Mouse (Mus musculus) CH12.LX (cell line): ENCODE results near the gene Prdm8. TPM values are rescaled to one million over a fixed set of nuclear protein-coding genes. Genes with fewer than 3 reads are reported as not detected.

ENCODE experiments used
- DNase-seq: peaks from one replicate; pipeline ENCODE4 v3.0.0-alpha.2; 2013; ENCODE audit errors: extremely low read depth
- H3K27ac ChIP-seq: 2 replicates; pipeline ENCODE4 v1.5.1; 2012; ENCODE audit warnings: low read depth, mild to moderate bottlenecking, control low read depth, moderate library complexity; ENCODE audit not compliant: insufficient read depth
- H3K27me3 ChIP-seq: replicated peaks from 2 replicates; pipeline ENCODE3; 2012; ENCODE audit warnings: inconsistent platforms
- H3K36me3 ChIP-seq, 2 experiments: replicated peaks in 1 of 2; 2 replicates each; pipeline versions ENCODE3 to v1.6.1; 2012; ENCODE audit warnings: inconsistent platforms in 1 of 2, low read length in 1 of 2, mild to moderate bottlenecking in 1 of 2, mixed read lengths in 1 of 2, moderate library complexity in 1 of 2; ENCODE audit not compliant: control insufficient read depth in 1 of 2, insufficient read depth in 1 of 2
- H3K4me1 ChIP-seq, 2 experiments: 2 replicates each; pipeline ENCODE4 v1.6.1; 2012; ENCODE audit warnings: inconsistent platforms in 1 of 2, moderate library complexity in 1 of 2; ENCODE audit not compliant: insufficient read depth in 2 of 2, control insufficient read depth in 1 of 2
- H3K4me2 ChIP-seq: 2 replicates; pipeline ENCODE4 v1.6.1; 2012; ENCODE audit warnings: low read depth, mild to moderate bottlenecking, control low read depth; ENCODE audit not compliant: poor library complexity, insufficient read depth, severe bottlenecking
- H3K4me3 ChIP-seq, 3 experiments: fragments of 150-350 bp in 1 of 3; sonication (generic) in 1 of 3; replicated peaks in 1 of 3; 2 replicates each; pipeline versions ENCODE3 to v1.5.1; 2011 to 2012; ENCODE audit warnings: low read depth in 2 of 3, low read length in 2 of 3, mild to moderate bottlenecking in 2 of 3, moderate library complexity in 2 of 3, control low read depth in 1 of 3, improper control_type of control experiment in 1 of 3, inconsistent platforms in 1 of 3, mixed read lengths in 1 of 3; ENCODE audit not compliant: poor library complexity in 1 of 3
- H3K79me2 ChIP-seq: replicated peaks from 2 replicates; pipeline ENCODE4 v1.6.1; 2012; ENCODE audit warnings: mild to moderate bottlenecking, moderate library complexity; ENCODE audit not compliant: control insufficient read depth, poor library complexity, insufficient read depth, severe bottlenecking; ENCODE audit errors: extremely low read depth
- H3K9ac ChIP-seq: 2 replicates; pipeline ENCODE4 v1.6.1; 2012; ENCODE audit warnings: low read depth, mild to moderate bottlenecking, control low read depth, moderate library complexity; ENCODE audit not compliant: insufficient read depth
- H3K9me3 ChIP-seq: replicated peaks from 2 replicates; pipeline ENCODE3; 2012; ENCODE audit warnings: low read length, inconsistent platforms, mixed read lengths
- BHLHE40 ChIP-seq: IDR thresholded peaks from 2 replicates; pipeline ENCODE4 v1.6.1; 2011; ENCODE audit warnings: mild to moderate bottlenecking, low read depth, low read length, improper control_type of control experiment
- CHD2 ChIP-seq: IDR thresholded peaks from 2 replicates; pipeline ENCODE4 v1.6.1; 2011; ENCODE audit warnings: low read length, improper control_type of control experiment
- CTCF ChIP-seq, 2 experiments: IDR thresholded peaks in 1 of 2; conservative IDR thresholded peaks in 1 of 2; 2 replicates each; pipeline ENCODE4 v1.5.1; 2011 to 2012; ENCODE audit warnings: low read depth in 2 of 2, low read length in 2 of 2, improper control_type of control experiment in 1 of 2, inconsistent platforms in 1 of 2, mild to moderate bottlenecking in 1 of 2, moderate library complexity in 1 of 2
- E2F4 ChIP-seq: IDR thresholded peaks from 2 replicates; pipeline ENCODE4 v1.6.1; 2011; ENCODE audit warnings: low read depth, low read length, improper control_type of control experiment; ENCODE audit not compliant: insufficient replicate concordance
- ELF1 ChIP-seq: IDR thresholded peaks from 2 replicates; pipeline ENCODE4 v1.6.1; 2014; ENCODE audit warnings: low read depth, mild to moderate bottlenecking, inconsistent platforms, low read length, improper control_type of control experiment
- EP300 ChIP-seq: IDR thresholded peaks from 2 replicates; pipeline ENCODE4 v1.6.1; 2011; ENCODE audit warnings: low read length, improper control_type of control experiment
- GABPA ChIP-seq: IDR thresholded peaks from 2 replicates; pipeline ENCODE4 v1.6.1; 2012; ENCODE audit warnings: low read depth, low read length, improper control_type of control experiment, inconsistent platforms; ENCODE audit not compliant: insufficient replicate concordance
- MXI1 ChIP-seq: IDR thresholded peaks from 2 replicates; pipeline ENCODE4 v1.6.1; 2011; ENCODE audit warnings: mild to moderate bottlenecking, low read depth, low read length, improper control_type of control experiment
- NRF1 ChIP-seq: IDR thresholded peaks from 2 replicates; pipeline ENCODE4 v1.6.1; 2014; ENCODE audit warnings: low read depth, mild to moderate bottlenecking, inconsistent platforms, low read length, improper control_type of control experiment, moderate library complexity
- RAD21 ChIP-seq: IDR thresholded peaks from 2 replicates; pipeline ENCODE4 v1.6.1; 2011; ENCODE audit warnings: low read depth, mild to moderate bottlenecking, low read length, improper control_type of control experiment, moderate library complexity
- SIN3A ChIP-seq: IDR thresholded peaks from 2 replicates; pipeline ENCODE4 v1.6.1; 2012; ENCODE audit warnings: low read length, improper control_type of control experiment, inconsistent platforms
- TCF12 ChIP-seq: IDR thresholded peaks from 2 replicates; pipeline ENCODE4 v1.6.1; 2014; ENCODE audit warnings: low read depth, mild to moderate bottlenecking, inconsistent platforms, low read length, improper control_type of control experiment
- USF1 ChIP-seq: IDR thresholded peaks from 2 replicates; pipeline ENCODE4 v1.6.1; 2014; ENCODE audit warnings: low read depth, mild to moderate bottlenecking, inconsistent platforms, low read length, improper control_type of control experiment
- USF2 ChIP-seq: conservative IDR thresholded peaks from 2 replicates; pipeline ENCODE4 v1.6.1; 2011; ENCODE audit warnings: low read depth, low read length, improper control_type of control experiment
- ZKSCAN1 ChIP-seq: IDR thresholded peaks from 2 replicates; pipeline ENCODE4 v1.6.1; 2012; ENCODE audit warnings: low read depth, inconsistent platforms, low read length, improper control_type of control experiment, borderline replicate concordance
- ZMIZ1 ChIP-seq: IDR thresholded peaks from 2 replicates; pipeline ENCODE4 v1.6.1; 2012; ENCODE audit warnings: low read depth, mild to moderate bottlenecking, inconsistent platforms, low read length, improper control_type of control experiment
- dilution Hi-C: fragments of 300-500 bp; cut with MboI; formaldehyde crosslinking; loops from 2 replicates; pipeline ENCODE4 v1.14.3; 2020; ENCODE audit warnings: low sequenced_read_pairs; ENCODE audit not compliant: extremely low pct_unique_long_range_greater_than_20kb, extremely low pct_ligation_motif_present
- in situ Hi-C: fragments of 300-500 bp; cut with MboI; formaldehyde crosslinking; loops from 3 replicates; pipeline ENCODE4 v1.14.3; 2019; ENCODE audit warnings: low sequenced_read_pairs, low pct_ligation_motif_present, low pct_unique_long_range_greater_than_20kb, mixed read lengths
- polyA plus RNA-seq: library from polyadenylated mRNA; unstranded; fragments of >175 nt; gene quantifications from 2 replicates; pipeline ENCODE4 v1.2.1, GENCODE M21; 2012; ENCODE audit warnings: low read depth; ENCODE audit not compliant: insufficient read length
- total RNA-seq, 2 experiments: library from RNA; depleted of rRNA; stranded (reverse); fragments of 300-350 nt in 1 of 2; fragments of >200 nt in 1 of 2; gene quantifications; 2 replicates each; pipeline ENCODE4 v1.2.3; 2012 to 2014

Gene Prdm8
- total and polyA plus RNA-seq, 3 experiments: 0.04 to 0.08 (median 0.06) TPM

- H3K27me3 ChIP-seq: peaks cover 31% of the 10 kb centered on the region
- DNase-seq: peak; percentile 21
- no peaks in the 10 kb centered on the region for H3K79me2 ChIP-seq
- in situ Hi-C loops: loop anchor here (25.0 kb wide), 1 partner anchor 249 kb away; no protein-coding TSS in a partner anchor
- H3K36me3 ChIP-seq: no peaks in the 10 kb centered on the region
- peak overlapping the region; percentile 73 for H3K4me2 ChIP-seq
- dilution Hi-C loops: no loop called here
- no peaks in the 10 kb centered on the region for H3K9me3 ChIP-seq
- H3K4me1 ChIP-seq: peaks cover 0 to 3% of the 10 kb centered on the region in 2 experiments; a peak in 1 of 4 replicates
- TF ChIP-seq TCF12 (no peak), MXI1 (0 out of 2 replicates have a peak, but pooled peaks have one; percentile 35), BHLHE40 (peak; percentile 62), ELF1 (0 out of 2 replicates have a peak, but pooled peaks have one; percentile 22)
- TF ChIP-seq, all 38 proteins: peak for 3
- Histone ChIP-seq H3K4me3 (peak overlapping the region; percentile 20 to 67 (median 55)), H3K9ac (peak overlapping the region; percentile 7; the same call in 1 of the 2 replicates), H3K27ac (no peak overlapping the region)
Measured at GRCm38 (mm10) chr5:98185806-98186751, 19.1 kb downstream of the Prdm8 start.

- dilution Hi-C loops (no loop called here), in situ Hi-C loops (loop anchor here (25.0 kb wide), 1 partner anchor 252 kb away; no protein-coding TSS in a partner anchor)
- no peak for TF ChIP-seq USF1
- TF ChIP-seq SIN3A: no peak
- TF ChIP-seq ZKSCAN1: no peak
- no peak for TF ChIP-seq CTCF (conservative IDR thresholded peaks at IDR 0.05 in 1 of 2, IDR thresholded peaks at IDR 0.05 in 1 of 2; ENCODE audit: low read depth in 2 of 2, low read length in 2 of 2)
- TF ChIP-seq E2F4: no peak
- no peak for TF ChIP-seq EP300
- TF ChIP-seq CHD2: no peak
- no peak for TF ChIP-seq ZMIZ1
- no peak for TF ChIP-seq GABPA
- no peak for TF ChIP-seq NRF1
- TF ChIP-seq MXI1: no peak
- no peak for TF ChIP-seq USF2
- no peak for TF ChIP-seq RAD21
- TF ChIP-seq TCF12: no peak
- Histone ChIP-seq H3K79me2 (no peaks in the 10 kb centered on the region), H3K27me3 (peaks cover 24% of the 10 kb centered on the region), H3K27ac (no peak overlapping the region), H3K4me1 (peaks cover 0 to 3% of the 10 kb centered on the region in 2 experiments; a peak in 1 of 4 replicates), H3K9ac (no peak overlapping the region), H3K4me3 (no peak overlapping the region), H3K4me2 (no peak overlapping the region), H3K36me3 (no peaks in the 10 kb centered on the region), H3K9me3 (no peaks in the 10 kb centered on the region)
- no peak for DNase-seq
Measured at GRCm38 (mm10) chr5:98189181-98190180, 22.5 kb downstream of the Prdm8 start.
